Mouse (Mus musculus) ES-E14 (cell line): ENCODE results near the gene Tchhl1. TPM values are rescaled to one million over a fixed set of nuclear protein-coding genes. Genes with fewer than 3 reads are reported as not detected.

ENCODE experiments used
- DNase-seq: peaks from one replicate; pipeline ENCODE4 v3.0.0-alpha.2; 2013; ENCODE audit warnings: low read depth, low spot score
- H3K27ac ChIP-seq: 2 replicates; pipeline ENCODE4 v1.5.1; 2012; ENCODE audit warnings: low read depth, mild to moderate bottlenecking, low read length, moderate library complexity, mixed read lengths; ENCODE audit not compliant: poor library complexity, insufficient read depth, severe bottlenecking
- H3K36me3 ChIP-seq: 2 replicates; pipeline ENCODE4 v1.6.1; 2012; ENCODE audit warnings: mild to moderate bottlenecking, low read length, moderate library complexity, mixed read lengths; ENCODE audit not compliant: control insufficient read depth, poor library complexity, insufficient read depth, severe bottlenecking
- H3K4me1 ChIP-seq, 2 experiments: fragments of 150-350 bp in 1 of 2; sonication (generic) in 1 of 2; 2 replicates each; pipeline ENCODE4 v1.6.1; 2012; ENCODE audit warnings: low read length in 2 of 2, mild to moderate bottlenecking in 1 of 2, mixed read lengths in 1 of 2; ENCODE audit not compliant: control insufficient read depth in 2 of 2, insufficient read depth in 2 of 2, poor library complexity in 1 of 2
- H3K4me3 ChIP-seq, 2 experiments: fragments of 150-350 bp in 1 of 2; sonication (generic) in 1 of 2; 2 replicates each; pipeline ENCODE4 v1.5.1; 2012; ENCODE audit warnings: low read length in 2 of 2, low read depth in 1 of 2, mild to moderate bottlenecking in 1 of 2, mixed read lengths in 1 of 2; ENCODE audit not compliant: insufficient read depth in 1 of 2, poor library complexity in 1 of 2, severe bottlenecking in 1 of 2
- H3K9ac ChIP-seq: 2 replicates; pipeline ENCODE4 v1.6.1; 2012; ENCODE audit warnings: low read depth, mild to moderate bottlenecking, low read length, mixed read lengths; ENCODE audit not compliant: poor library complexity, insufficient read depth, severe bottlenecking
- H3K9me3 ChIP-seq: fragments of 150-350 bp; sonication (generic); 2 replicates; pipeline ENCODE4 v1.6.1; 2012; ENCODE audit warnings: low read depth, mild to moderate bottlenecking, low read length; ENCODE audit not compliant: control insufficient read depth, insufficient read depth
- CHD2 ChIP-seq: IDR thresholded peaks from 2 replicates; pipeline ENCODE4 v1.6.1; 2014; ENCODE audit warnings: mild to moderate bottlenecking, low read depth, low read length, inconsistent platforms
- HCFC1 ChIP-seq: IDR thresholded peaks from 2 replicates; pipeline ENCODE4 v1.6.1; 2012; ENCODE audit warnings: low read length, inconsistent platforms, borderline replicate concordance; ENCODE audit not compliant: insufficient read depth
- MAFK ChIP-seq: IDR thresholded peaks from 2 replicates; pipeline ENCODE4 v1.6.1; 2014; ENCODE audit warnings: mild to moderate bottlenecking, low read depth, low read length, inconsistent platforms; ENCODE audit not compliant: insufficient read depth
- ZC3H11A ChIP-seq: IDR thresholded peaks from 2 replicates; pipeline ENCODE4 v1.6.1; 2012; ENCODE audit warnings: low read depth, mild to moderate bottlenecking, inconsistent platforms, low read length, borderline replicate concordance
- ZNF384 ChIP-seq: IDR thresholded peaks from 2 replicates; pipeline ENCODE4 v1.6.1; 2012; ENCODE audit warnings: low read depth, low read length, inconsistent platforms
- in situ Hi-C, 2 experiments: fragments of 600-800 bp; cut with MboI; formaldehyde crosslinking; loops; one replicate each; pipeline ENCODE4 v1.15.1; 2025; ENCODE audit warnings: low sequenced_read_pairs in 2 of 2, inconsistent platforms in 1 of 2; ENCODE audit not compliant: unreplicated experiment in 2 of 2
- total RNA-seq: library from RNA; depleted of rRNA; stranded (reverse); fragments of 300-350 nt; gene quantifications from 2 replicates; pipeline ENCODE4 v1.2.3, GENCODE M21; 2012

The Tchhl1 gene
- total RNA-seq, 1 experiment: not detected

DNA sequence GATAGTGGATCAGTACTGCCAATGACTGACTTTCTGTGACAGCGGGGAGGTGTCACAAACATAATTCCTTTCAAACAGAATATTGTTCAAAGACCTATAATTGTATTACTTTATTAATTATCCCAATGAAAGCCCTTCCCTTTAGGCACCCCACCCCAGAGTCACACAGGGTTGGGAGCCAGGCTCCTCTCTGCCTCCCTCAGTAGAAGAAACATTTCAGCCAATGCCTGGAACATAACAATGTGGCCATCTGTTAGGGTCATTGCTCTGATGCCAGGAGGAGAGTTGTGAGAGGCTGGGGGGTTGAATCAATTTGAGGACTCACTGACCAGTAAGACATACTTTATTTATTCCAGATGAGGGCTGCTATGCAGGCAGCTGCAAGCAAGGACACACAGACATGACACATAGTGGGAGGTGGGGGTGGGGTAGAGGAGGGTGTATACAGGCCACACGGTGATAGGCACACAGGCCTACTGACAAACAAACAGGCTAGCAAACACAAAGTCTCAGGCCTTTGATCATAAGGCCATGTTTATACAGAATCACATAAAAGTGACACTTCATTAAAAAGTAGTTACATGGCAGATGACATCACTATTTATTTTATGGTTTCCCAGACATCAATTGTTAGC is 13.5 kb downstream of the Tchhl1 start:
- H3K27ac ChIP-seq: no peak overlapping the region
- H3K4me3 ChIP-seq: no peak overlapping the region
- H3K9ac ChIP-seq: no peak overlapping the region
- no peaks in the 10 kb centered on the region for H3K9me3 ChIP-seq
- DNase-seq: no peak
- H3K4me1 ChIP-seq: no peaks in the 10 kb centered on the region
- TF ChIP-seq CHD2 (no peak), HCFC1 (no peak), MAFK (no peak), ZNF384 (no peak), ZC3H11A (no peak)
- in situ Hi-C loops: loop anchor here in 1 of 2 experiments (25.0 kb wide), 1 partner anchor 370 kb away; no protein-coding TSS in a partner anchor
- H3K36me3 ChIP-seq: no peaks in the 10 kb centered on the region

DNA sequence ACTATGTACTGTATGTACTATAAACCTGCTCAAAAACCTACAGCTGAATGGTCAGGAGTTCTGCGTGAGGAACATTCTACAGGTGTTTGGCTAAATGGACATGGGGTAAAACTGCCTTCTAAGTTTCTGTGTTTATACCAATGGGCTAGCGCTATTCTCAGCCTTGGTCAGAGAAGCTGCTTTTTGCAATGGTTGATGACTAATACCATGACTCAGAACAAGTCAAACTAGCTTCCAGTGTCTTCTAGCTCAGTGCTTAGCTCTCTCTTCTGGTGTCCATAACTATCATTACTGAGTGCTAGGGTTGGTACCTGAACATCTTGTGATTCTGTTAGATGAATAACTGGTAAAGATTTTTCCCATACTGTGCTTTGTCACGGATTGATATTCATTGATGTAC is 17.1 kb downstream of the Tchhl1 start:
- no peak for DNase-seq
- no peak for TF ChIP-seq CHD2
- TF ChIP-seq HCFC1: no peak
- TF ChIP-seq MAFK: no peak
- no peak for TF ChIP-seq ZC3H11A
- no peak for TF ChIP-seq ZNF384
- Histone ChIP-seq H3K4me3 (no peak overlapping the region), H3K4me1 (no peaks in the 10 kb centered on the region), H3K36me3 (no peaks in the 10 kb centered on the region), H3K9me3 (no peaks in the 10 kb centered on the region), H3K27ac (no peak overlapping the region), H3K9ac (no peak overlapping the region)
- in situ Hi-C loops: loop anchor here in 1 of 2 experiments (25.0 kb wide), 1 partner anchor 373 kb away; no protein-coding TSS in a partner anchor

DNA sequence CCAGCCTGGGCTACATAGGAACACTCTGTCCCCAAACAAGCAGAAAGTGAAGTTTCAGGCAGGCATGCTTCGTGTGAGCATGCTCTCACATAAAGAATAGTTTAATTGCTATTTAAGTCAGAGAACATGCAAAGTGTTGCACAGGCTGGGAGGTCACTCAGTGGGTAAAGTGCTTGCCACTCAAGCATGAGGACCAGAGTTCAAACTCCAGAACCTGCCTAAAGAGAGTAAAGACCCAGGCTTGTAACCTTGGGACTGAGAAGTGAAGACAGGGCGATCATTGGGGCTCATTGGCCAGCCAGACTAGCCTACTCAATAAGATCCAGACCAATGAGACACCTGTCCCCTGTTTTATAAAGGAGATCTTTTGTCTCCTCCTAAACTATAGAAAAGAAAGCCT is 20.0 kb downstream of the Tchhl1 start:
- DNase-seq: no peak
- H3K4me1 ChIP-seq: no peaks in the 10 kb centered on the region
- no peak overlapping the region for H3K27ac ChIP-seq
- H3K4me3 ChIP-seq: no peak overlapping the region
- no peaks in the 10 kb centered on the region for H3K36me3 ChIP-seq
- in situ Hi-C loops: loop anchor here in 1 of 2 experiments (25.0 kb wide), 1 partner anchor 376 kb away; no protein-coding TSS in a partner anchor
- no peak overlapping the region for H3K9ac ChIP-seq
- no peaks in the 10 kb centered on the region for H3K9me3 ChIP-seq
- TF ChIP-seq ZC3H11A (no peak), CHD2 (no peak), MAFK (no peak), HCFC1 (no peak), ZNF384 (no peak)

GRCm38 (mm10) chr3:93492176-93492575 is 23.6 kb downstream of the Tchhl1 start:
- no peak overlapping the region for H3K4me3 ChIP-seq
- H3K36me3 ChIP-seq: no peaks in the 10 kb centered on the region
- DNase-seq: no peak
- no peaks in the 10 kb centered on the region for H3K9me3 ChIP-seq
- no peak overlapping the region for H3K27ac ChIP-seq
- in situ Hi-C loops: loop anchor here (5.0 to 25.0 kb wide), 4 partner anchors 127 to 380 kb away; no protein-coding TSS in a partner anchor
- H3K9ac ChIP-seq: no peak overlapping the region
- TF ChIP-seq MAFK (no peak), ZNF384 (no peak), ZC3H11A (no peak), HCFC1 (no peak), CHD2 (no peak)
- no peaks in the 10 kb centered on the region for H3K4me1 ChIP-seq
